In the genomic region with DNA sequence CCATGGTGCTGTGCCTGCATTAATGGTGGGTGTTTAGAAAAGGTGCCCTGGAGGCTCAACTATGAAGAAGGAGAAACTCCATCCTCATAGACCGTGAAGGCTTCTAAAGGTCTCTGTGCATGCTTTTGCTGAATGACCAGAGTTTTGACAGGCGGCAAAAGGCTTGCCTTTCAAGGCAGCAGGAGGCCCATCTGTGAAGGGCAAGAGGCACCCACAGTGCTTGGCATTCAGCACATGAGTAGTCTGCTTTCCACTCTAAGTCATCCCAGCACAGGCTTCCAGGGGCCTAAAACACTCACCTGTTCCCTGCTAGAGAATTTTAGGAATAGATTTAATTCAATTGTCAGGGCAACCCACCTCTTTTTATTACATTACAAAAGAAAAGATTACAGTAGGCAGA, we compare ENCODE assay signal across 30 mouse cellular contexts. TPM values are rescaled to one million over a fixed set of nuclear protein-coding genes. Genes with fewer than 3 reads are reported as not detected.
"Had no signal": no experiment of that assay in that cellular context is flagged by ENCODE, and none has a peak within 500 bp of the region (broad histone marks: within the 10 kb centered on the region; RNA-seq: fewer than 3 reads in every experiment).

No protein-coding gene starts in this region.

- H3K9me3 ChIP-seq: limb, embryonic 13.5 days; liver, embryonic 12.5 days; liver, embryonic 15.5 days; lung, embryonic 15.5 days; neural tube, embryonic 12.5 days; neural tube, embryonic 15.5 days had no signal

- H3K27ac ChIP-seq: kidney, postnatal 0 days; layer of hippocampus, adult 2 months; left cerebral cortex, adult 2 months; limb, embryonic 13.5 days; liver, embryonic 12.5 days; liver, embryonic 15.5 days; lung, embryonic 15.5 days; neural tube, embryonic 12.5 days; stomach, postnatal 0 days had no signal

- H3K4me3 ChIP-seq: layer of hippocampus, adult 2 months; left cerebral cortex, adult 2 months; limb, embryonic 13.5 days; liver, embryonic 12.5 days; liver, embryonic 15.5 days; lung, embryonic 15.5 days; neural tube, embryonic 12.5 days; neural tube, embryonic 15.5 days had no signal

- H3K27me3 ChIP-seq: limb, embryonic 13.5 days; liver, embryonic 15.5 days; lung, embryonic 15.5 days; neural tube, embryonic 12.5 days; neural tube, embryonic 15.5 days had no signal

- DNase-seq: kidney, postnatal 25 days; layer of hippocampus, adult 9-11 months; liver; lung, adult 18-20 months; lung, postnatal 14 days; lung, postnatal 4 days; midbrain, embryonic 14.5 days; right cerebral cortex, adult 18-20 months; right cerebral cortex, postnatal 14 days; right cerebral cortex, postnatal 4 days; thymus, adult 2 months; thymus, postnatal 14 days; thymus, postnatal 4 days had no signal

- H3K9ac ChIP-seq: limb, embryonic 13.5 days; liver, embryonic 12.5 days; liver, embryonic 15.5 days; lung, embryonic 15.5 days; neural tube, embryonic 12.5 days; neural tube, embryonic 15.5 days had no signal

- H3K4me2 ChIP-seq: liver, embryonic 12.5 days; liver, embryonic 15.5 days; lung, embryonic 15.5 days; midbrain, embryonic 11.5 days; neural tube, embryonic 12.5 days; neural tube, embryonic 15.5 days had no signal

- ATAC-seq: liver, embryonic 12.5 days had no signal

- H3K36me3 ChIP-seq: limb, embryonic 13.5 days; liver, embryonic 12.5 days; liver, embryonic 15.5 days; lung, embryonic 15.5 days; neural tube, embryonic 12.5 days; neural tube, embryonic 15.5 days had no signal

RNA-seq across cellular contexts. Expression of gene Cd2, which starts 17.3 kb away (rescaled TPM):
- total RNA-seq: layer of hippocampus, adult 2 months; layer of hippocampus, postnatal 25 days; left cerebral cortex, adult 2 months; left cerebral cortex, postnatal 10 days; left cerebral cortex, postnatal 36 days; megakaryocyte progenitor cell, adult 5-6 weeks had no signal
- polyA plus RNA-seq: kidney, embryonic 14.5 days; kidney, postnatal 0 days; limb, embryonic 13.5 days; liver, embryonic 12.5 days; midbrain, embryonic 11.5 days; midbrain, embryonic 14.5 days; neural tube, embryonic 12.5 days; neural tube, embryonic 15.5 days; stomach, embryonic 14.5 days; stomach, postnatal 0 days had no signal
